Mouse (Mus musculus) hindbrain, embryonic 11.5 days (tissue): ENCODE measurements around the gene Reps1. TPM values are rescaled to one million over a fixed set of nuclear protein-coding genes. Genes with fewer than 3 reads are reported as not detected.

Experiments
- ATAC-seq: fragments of 200-750 bp; cut with Nextera tagmentation; 2 replicates; pipeline ENCODE4 v1.8.0; 2017; ENCODE audit warnings: mild to moderate bottlenecking, moderate TSS enrichment, moderate library complexity; ENCODE audit not compliant: low FRiP score
- DNase-seq: peaks from one replicate; pipeline ENCODE4 v3.0.0-alpha.2; 2015; ENCODE audit warnings: low spot score
- H3K27ac ChIP-seq: fragments of 300-500 bp; sonication (generic); 2 replicates; pipeline ENCODE4 v1.5.1; 2014; ENCODE audit warnings: mild to moderate bottlenecking, low read depth, low read length
- H3K27me3 ChIP-seq: fragments of 300-500 bp; sonication (generic); 2 replicates; pipeline ENCODE4 v1.6.1; 2014; ENCODE audit warnings: mild to moderate bottlenecking, low read length, moderate library complexity, mixed read lengths; ENCODE audit not compliant: control insufficient read depth, insufficient read depth
- H3K36me3 ChIP-seq: fragments of 300-500 bp; sonication (generic); 2 replicates; pipeline ENCODE4 v1.6.1; 2014; ENCODE audit warnings: mild to moderate bottlenecking, low read length, moderate library complexity, mixed read lengths; ENCODE audit not compliant: control insufficient read depth, insufficient read depth
- H3K4me1 ChIP-seq: fragments of 300-500 bp; sonication (generic); replicated peaks from 2 replicates; pipeline ENCODE4 v1.6.1; 2014; ENCODE audit warnings: low read length, mixed read lengths; ENCODE audit not compliant: control insufficient read depth, insufficient read depth
- H3K4me2 ChIP-seq: fragments of 300-500 bp; sonication (generic); replicated peaks from 2 replicates; pipeline ENCODE4 v1.6.1; 2014; ENCODE audit warnings: mild to moderate bottlenecking, low read depth, low read length
- H3K4me3 ChIP-seq: fragments of 300-500 bp; sonication (generic); 2 replicates; pipeline ENCODE4 v1.5.1; 2014; ENCODE audit warnings: low read depth, low read length
- H3K9ac ChIP-seq: fragments of 300-500 bp; sonication (generic); 2 replicates; pipeline ENCODE4 v1.6.1; 2014; ENCODE audit warnings: low read depth, low read length
- H3K9me3 ChIP-seq: fragments of 300-500 bp; sonication (generic); 2 replicates; pipeline ENCODE4 v1.6.1; 2016; ENCODE audit warnings: low read length; ENCODE audit not compliant: control insufficient read depth
- WGBS: fragments of 180-500 bp; shearing (Covaris S2); extraction: QIAGEN DNeasy Blood & Tissue Kit; methylation state at CpG from one replicate; pipeline ENCODE4 v1.1.7; 2014; 5-methylcytosine and 5-hydroxymethylcytosine counted together
- polyA plus RNA-seq: library from polyadenylated mRNA; unstranded; fragments of >200 nt; fragmentation: Nextera tagmentation; extraction: Ambion mirVana; gene quantifications from 2 replicates; pipeline ENCODE4 v1.2.1, GENCODE M21; 2014

Gene Reps1
- polyA plus RNA-seq, 1 experiment from 2014 or later: 24.6 TPM

DNA sequence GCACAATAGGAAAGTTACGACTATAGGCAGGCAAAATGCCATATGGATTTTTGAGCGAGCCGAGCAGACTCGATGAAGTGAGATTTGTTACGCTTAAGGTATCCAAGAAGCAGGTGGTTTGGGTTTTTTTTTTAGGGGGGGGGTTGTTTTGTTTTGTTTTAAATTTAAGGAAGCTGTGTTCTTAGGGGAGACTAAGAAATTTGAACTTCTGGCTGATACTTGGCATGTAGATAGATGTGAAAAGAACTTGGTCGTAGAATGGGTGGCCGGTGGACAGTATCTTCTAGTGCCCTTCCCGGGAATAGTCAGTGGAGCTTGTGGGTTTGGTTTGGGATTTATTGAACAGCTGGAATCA, 707 bp downstream of the Reps1 start:
- DNase-seq: no peak
- WGBS: 0% methylated on average over 8 of the region's 8 CpGs
- ATAC-seq: no peak
- Histone ChIP-seq H3K4me1 (no peaks in the 10 kb centered on the region), H3K36me3 (no peaks in the 10 kb centered on the region), H3K27ac (peak overlapping the region; percentile 95; the same call in 1 of the 2 replicates), H3K4me3 (peak overlapping the region; percentile 97), H3K9me3 (no peaks in the 10 kb centered on the region), H3K4me2 (peak overlapping the region; percentile 74), H3K9ac (peak overlapping the region; percentile 95), H3K27me3 (no peaks in the 10 kb centered on the region)

DNA sequence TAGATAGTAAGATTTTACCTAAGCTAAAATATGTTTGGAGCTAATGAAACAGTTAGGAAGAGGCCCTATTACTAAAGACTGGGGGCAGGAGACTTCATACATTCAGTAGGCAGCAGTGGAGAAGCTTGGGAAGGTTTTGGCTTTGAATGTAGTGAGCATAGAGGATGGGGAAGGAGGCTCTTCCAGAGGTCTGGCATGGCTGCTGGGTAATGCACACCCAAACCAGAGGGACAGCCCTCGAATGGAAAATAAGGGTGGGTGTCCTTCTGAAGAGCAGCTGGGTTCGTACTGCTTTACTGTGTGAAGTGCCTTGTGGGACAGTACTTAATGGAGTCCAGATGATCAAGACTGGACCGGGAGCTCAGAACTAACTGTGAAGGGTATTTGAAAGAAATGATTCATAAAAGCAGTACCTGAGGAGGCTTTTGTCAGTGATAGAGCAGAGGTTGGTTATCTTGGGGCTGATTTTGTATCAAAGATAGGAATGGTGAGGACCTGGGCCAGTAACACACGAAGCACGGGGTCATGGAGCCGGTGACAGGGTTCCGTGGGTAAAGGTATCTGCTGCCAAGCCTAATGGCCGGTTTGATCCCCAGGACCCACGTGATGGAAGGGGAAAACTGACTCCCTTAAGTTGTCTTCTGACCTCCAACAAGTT, 3.1 kb downstream of the Reps1 start:
- H3K9me3 ChIP-seq: no peaks in the 10 kb centered on the region
- no peaks in the 10 kb centered on the region for H3K4me1 ChIP-seq
- H3K36me3 ChIP-seq: no peaks in the 10 kb centered on the region
- no peak overlapping the region for H3K4me3 ChIP-seq
- ATAC-seq (no peak), DNase-seq (no peak)
- no peaks in the 10 kb centered on the region for H3K27me3 ChIP-seq
- H3K4me2 ChIP-seq: no peak overlapping the region
- no peak overlapping the region for H3K9ac ChIP-seq
- no peak overlapping the region for H3K27ac ChIP-seq
- WGBS: 90% methylated on average over 9 of the region's 9 CpGs

DNA sequence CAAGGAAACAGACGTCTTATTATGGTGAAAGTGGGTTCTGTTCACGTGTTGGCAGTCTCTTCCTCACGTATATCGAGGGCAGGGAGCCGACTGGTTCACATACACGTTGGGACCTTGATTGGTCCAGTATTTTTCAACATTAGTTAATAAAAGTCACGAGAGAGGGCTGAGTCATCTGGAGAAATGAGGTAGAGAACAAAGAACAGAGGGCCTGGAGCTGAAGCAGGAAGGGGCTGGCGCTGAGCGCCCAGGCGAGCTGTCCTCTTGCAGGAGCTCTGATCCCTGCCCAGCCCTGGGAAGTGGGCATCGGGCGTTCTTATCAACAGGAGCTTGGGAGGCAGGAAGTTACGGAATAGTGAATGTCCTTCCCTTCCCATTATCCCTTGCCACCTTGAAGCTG, 4.1 kb downstream of the Reps1 start:
- DNase-seq: no peak

DNA sequence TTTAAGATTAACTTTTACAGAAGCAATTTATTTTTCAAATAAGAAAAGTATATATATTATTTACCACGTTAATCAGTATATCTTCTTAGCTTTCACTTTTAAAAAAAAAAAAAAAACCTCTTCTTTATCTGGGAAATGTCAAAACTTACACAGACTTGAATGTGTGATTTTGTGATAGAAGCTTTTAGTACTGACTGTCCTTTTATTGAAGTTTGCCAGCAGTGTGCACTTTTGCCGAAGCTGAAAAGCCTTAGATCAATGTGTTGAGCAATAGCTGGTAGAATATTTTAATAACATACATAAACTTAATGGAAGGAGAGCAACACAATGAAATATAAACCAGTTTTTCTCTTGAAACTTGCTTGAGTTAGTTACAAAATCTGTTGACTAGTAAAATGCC, 5.1 kb downstream of the Reps1 start:
- WGBS: 96% methylated on average over 2 of the region's 2 CpGs
- H3K4me1 ChIP-seq: no peaks in the 10 kb centered on the region
- H3K4me3 ChIP-seq: no peak overlapping the region
- no peak overlapping the region for H3K4me2 ChIP-seq
- no peaks in the 10 kb centered on the region for H3K27me3 ChIP-seq
- DNase-seq (no peak), ATAC-seq (no peak)
- H3K36me3 ChIP-seq: no peaks in the 10 kb centered on the region
- H3K27ac ChIP-seq: no peak overlapping the region
- no peak overlapping the region for H3K9ac ChIP-seq
- H3K9me3 ChIP-seq: no peaks in the 10 kb centered on the region

More for the DNA sequence above, 4.1 kb downstream of the Reps1 start:
- Histone ChIP-seq H3K4me2 (no peak overlapping the region), H3K9ac (no peak overlapping the region), H3K4me1 (no peaks in the 10 kb centered on the region), H3K27me3 (no peaks in the 10 kb centered on the region), H3K36me3 (no peaks in the 10 kb centered on the region), H3K4me3 (no peak overlapping the region), H3K9me3 (no peaks in the 10 kb centered on the region), H3K27ac (no peak overlapping the region)
- no peak for ATAC-seq
- WGBS: 90% methylated on average over 13 of the region's 13 CpGs

DNA sequence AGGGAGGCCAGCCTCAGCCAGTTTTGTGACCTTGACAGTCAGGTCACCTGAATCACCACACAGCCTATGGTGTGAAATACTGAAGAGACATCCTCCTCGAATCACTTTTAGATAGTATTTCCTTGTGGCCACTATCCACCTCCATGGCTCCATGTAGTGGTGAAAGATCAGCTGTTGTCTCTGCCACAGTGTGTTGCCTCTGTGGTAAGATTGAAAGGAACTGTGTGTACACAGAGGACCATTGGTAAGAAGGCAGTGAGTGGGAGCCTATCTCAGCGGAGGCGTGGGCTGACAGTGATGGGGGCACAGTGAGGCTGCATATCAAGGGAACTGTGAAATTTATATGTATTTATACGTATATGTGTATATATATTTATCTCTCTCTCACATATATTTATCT, 5.9 kb downstream of the Reps1 start:
- H3K27ac ChIP-seq: no peak overlapping the region
- DNase-seq: no peak

DNA sequence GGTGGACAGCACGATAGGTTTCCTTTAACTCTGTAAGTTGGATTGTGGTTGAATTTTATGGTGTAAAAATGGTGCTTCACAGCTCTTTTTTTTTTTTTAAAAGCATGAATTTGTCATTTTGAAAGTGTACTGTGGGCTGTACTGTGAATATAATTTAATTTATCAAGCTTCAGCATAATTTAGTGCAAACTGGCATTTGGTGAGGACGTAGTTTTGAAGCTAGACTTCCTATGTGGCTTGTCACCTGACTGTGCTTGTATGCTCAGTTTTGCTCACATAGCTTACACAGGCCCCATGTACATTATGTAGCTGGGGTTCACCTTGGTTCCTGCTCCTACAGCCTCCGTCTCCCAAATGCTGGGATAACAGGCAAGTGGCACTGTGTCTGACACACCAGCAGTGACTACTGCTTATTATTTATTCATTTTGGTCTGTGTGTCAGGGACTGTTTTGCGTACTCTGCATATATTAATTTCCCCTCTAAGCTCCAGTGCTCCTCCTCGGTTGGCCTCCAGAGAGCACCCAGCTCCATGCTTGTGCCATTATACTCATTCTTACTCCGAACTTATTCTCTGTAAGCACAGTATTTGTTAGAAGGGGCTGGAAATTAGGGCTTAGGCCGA, 9.1 kb downstream of the Reps1 start:
- Histone ChIP-seq H3K27me3 (no peaks in the 10 kb centered on the region), H3K27ac (no peak overlapping the region), H3K9ac (no peak overlapping the region), H3K4me1 (no peaks in the 10 kb centered on the region), H3K4me3 (no peak overlapping the region), H3K36me3 (no peaks in the 10 kb centered on the region), H3K4me2 (no peak overlapping the region), H3K9me3 (no peaks in the 10 kb centered on the region)
- ATAC-seq (no peak), DNase-seq (no peak)
- WGBS: 92% methylated on average over 7 of the region's 7 CpGs

More for the DNA sequence above, 5.9 kb downstream of the Reps1 start:
- H3K27me3 ChIP-seq: no peaks in the 10 kb centered on the region
- WGBS: 91% methylated on average over 4 of the region's 4 CpGs
- H3K36me3 ChIP-seq: no peaks in the 10 kb centered on the region
- H3K9ac ChIP-seq: no peak overlapping the region
- H3K4me2 ChIP-seq: no peak overlapping the region
- H3K4me1 ChIP-seq: no peaks in the 10 kb centered on the region
- H3K9me3 ChIP-seq: no peaks in the 10 kb centered on the region
- no peak for ATAC-seq
- no peak overlapping the region for H3K4me3 ChIP-seq

DNA sequence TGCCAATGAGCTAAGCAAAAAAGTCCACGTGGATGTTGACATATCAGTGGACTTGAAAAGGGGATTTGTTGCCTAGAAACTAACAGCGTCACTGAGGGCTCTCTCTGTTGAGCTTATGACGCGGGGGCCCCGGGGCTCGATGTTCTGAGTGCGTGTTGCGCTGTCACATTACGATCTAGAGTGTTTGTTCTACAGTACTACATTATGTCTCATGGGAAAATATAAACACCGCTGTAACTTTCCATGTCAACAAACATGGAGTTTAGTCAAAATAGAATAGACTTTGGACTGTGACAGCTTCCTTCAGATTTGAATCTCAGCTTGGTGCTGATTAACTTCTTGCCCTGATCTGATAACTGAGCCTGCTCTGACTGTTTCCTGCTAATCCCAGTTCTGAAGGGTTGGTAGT, 10.4 kb downstream of the Reps1 start:
- H3K9ac ChIP-seq: no peak overlapping the region
- H3K4me2 ChIP-seq: no peak overlapping the region
- no peaks in the 10 kb centered on the region for H3K4me1 ChIP-seq
- no peak overlapping the region for H3K27ac ChIP-seq
- no peaks in the 10 kb centered on the region for H3K9me3 ChIP-seq
- ATAC-seq (no peak), DNase-seq (no peak)
- WGBS: 92% methylated on average over 10 of the region's 10 CpGs
- no peaks in the 10 kb centered on the region for H3K36me3 ChIP-seq
- H3K27me3 ChIP-seq: no peaks in the 10 kb centered on the region
- H3K4me3 ChIP-seq: no peak overlapping the region

DNA sequence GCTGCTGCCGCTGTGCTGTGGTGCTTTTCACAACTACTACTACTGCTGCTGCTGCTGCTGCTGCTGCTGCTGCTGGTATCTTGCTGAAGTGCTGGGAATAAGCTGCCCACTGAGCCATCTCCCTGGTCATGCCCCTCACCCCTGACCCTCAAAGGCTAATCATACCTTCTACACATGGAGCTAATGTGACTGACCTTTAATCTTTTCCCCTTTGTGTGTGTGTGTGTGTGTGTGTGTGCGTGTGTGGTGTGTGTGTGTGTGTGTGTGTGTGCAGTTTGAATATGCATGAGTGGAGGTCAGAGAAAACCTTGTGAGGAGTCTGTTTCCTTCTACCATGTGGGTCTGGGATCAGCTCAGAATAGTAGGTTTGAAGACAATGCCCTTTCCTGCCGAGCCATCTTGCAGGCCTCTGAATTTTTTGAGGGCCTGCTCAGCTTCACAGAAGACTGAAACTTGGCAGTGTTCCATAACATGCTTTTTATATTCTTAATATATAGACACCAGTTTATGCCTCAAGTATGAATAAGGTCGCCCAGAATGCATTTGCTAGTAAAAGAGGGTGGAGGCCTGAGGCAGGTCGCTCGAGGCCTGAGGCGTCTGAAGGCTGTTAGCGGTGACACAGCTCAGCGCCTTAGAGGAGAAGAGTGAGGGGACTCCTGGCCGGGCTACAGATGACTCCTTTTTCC, 12.2 kb downstream of the Reps1 start:
- H3K9ac ChIP-seq: no peak overlapping the region
- ATAC-seq: 0 out of 2 replicates have a peak, but pooled peaks have one; percentile 33
- H3K36me3 ChIP-seq: no peaks in the 10 kb centered on the region
- H3K4me1 ChIP-seq: no peaks in the 10 kb centered on the region
- no peak for DNase-seq
- H3K9me3 ChIP-seq: no peaks in the 10 kb centered on the region
- H3K27ac ChIP-seq: no peak overlapping the region
- WGBS: 75% methylated on average over 10 of the region's 10 CpGs
- H3K27me3 ChIP-seq: no peaks in the 10 kb centered on the region
- no peak overlapping the region for H3K4me2 ChIP-seq
- no peak overlapping the region for H3K4me3 ChIP-seq

DNA sequence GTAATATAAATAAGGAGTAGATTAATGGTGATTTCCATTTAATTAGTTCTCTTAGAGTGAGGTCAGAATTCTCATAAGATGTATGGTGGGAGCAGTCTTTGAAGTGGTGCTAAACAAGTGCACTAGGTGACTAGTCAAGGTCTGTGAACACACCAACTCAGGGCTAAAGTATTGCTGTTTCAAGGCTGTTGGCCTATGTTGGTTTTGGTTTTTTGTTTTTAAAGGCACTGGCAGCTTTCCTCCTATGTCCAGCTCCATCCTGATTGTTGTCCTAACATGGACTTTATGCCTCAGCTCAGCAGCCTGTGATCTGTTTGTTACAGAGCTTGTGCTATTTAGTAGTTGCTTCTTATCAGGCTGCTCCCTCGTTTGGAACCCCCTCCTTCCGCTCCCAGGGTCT, 13.2 kb downstream of the Reps1 start:
- Histone ChIP-seq H3K27me3 (no peaks in the 10 kb centered on the region), H3K9me3 (no peaks in the 10 kb centered on the region), H3K4me3 (no peak overlapping the region), H3K4me2 (no peak overlapping the region), H3K27ac (no peak overlapping the region), H3K9ac (no peak overlapping the region), H3K4me1 (no peaks in the 10 kb centered on the region), H3K36me3 (no peaks in the 10 kb centered on the region)
- no peak for ATAC-seq
- no peak for DNase-seq
- 89% methylated on average over 2 of the region's 2 CpGs for WGBS
